Mouse (Mus musculus) lung, postnatal 0 days (tissue): ENCODE measurements at regions not wholly inside any gene's neighbourhood (a gene's known extent, or its start where the extent isn't known, plus 50 kb on each side); places are given as distances from the start of the nearest gene placed in this dataset.

Experiments
- CTCF ChIP-seq: IDR thresholded peaks from 2 replicates; pipeline ENCODE4 v1.5.1; 2016; ENCODE audit warnings: antibody characterized with exemption, mild to moderate bottlenecking
- EP300 ChIP-seq: IDR thresholded peaks from 2 replicates; pipeline ENCODE4 v1.6.1; 2016; ENCODE audit warnings: antibody characterized with exemption, mild to moderate bottlenecking, control low read depth

DNA sequence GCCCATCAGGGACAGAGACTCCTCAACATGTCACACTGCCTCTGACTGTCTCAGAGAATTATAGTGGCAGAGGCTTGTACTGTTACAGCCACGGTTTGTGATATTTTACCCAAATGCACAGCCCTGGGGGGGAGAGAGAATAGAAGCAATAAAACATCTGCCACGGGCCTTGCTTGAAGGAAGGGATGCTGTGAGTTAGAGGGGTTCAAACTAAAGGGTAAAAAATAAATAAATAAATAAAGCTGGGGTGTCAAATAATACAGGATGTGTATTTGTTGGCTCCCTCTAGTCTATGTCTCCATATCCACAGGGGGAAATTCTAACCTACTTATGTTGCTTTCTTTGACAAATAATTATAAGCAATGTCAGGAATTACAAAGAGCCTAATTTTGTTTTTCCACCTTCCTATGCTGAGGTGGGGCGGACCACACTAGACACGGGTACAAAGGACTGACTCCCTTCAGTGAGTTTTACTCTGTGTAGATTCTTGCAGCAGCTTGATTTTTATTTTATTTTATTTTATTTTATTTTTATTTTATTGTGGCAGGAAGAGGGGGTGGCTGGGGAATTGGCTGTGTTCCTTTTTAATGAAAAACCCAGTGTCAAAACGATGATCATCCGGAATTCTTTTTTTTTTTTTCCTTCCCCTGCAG lies 281.3 kb downstream of the Gxylt1 start:
- TF ChIP-seq CTCF, result no peak
- TF ChIP-seq EP300, result no peak
